8 mouse cellular contexts compared by ENCODE assay signal in the genomic region with DNA sequence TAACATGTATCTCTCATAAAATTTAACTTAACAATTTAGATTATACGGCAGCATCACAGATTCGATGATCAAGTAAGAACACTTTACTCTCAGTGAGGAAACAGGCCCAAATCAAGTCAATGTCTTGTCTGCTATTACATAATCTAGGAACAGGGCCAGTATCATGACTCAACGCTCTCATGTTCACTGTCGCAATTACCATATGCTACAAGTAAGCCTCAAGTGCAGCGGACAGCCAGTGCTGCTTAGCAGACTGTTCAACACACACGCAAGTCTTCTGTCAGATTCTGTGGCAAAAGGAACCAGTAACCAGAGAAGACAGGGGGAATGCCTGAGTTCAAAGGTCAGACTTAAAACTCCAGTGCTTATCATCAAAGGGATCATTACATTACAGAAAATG. TPM values are rescaled to one million over a fixed set of nuclear protein-coding genes. Genes with fewer than 3 reads are reported as not detected.
A peak's percentile ranks its signal among the peaks of the same experiment; 100 is the strongest.
DNase-seq lines count a peak whose midpoint lies in the region; ATAC-seq lines count a peak whose summit lies in the region.

No protein-coding gene starts in this region.

- WGBS in embryonic facial prominence, embryonic 11.5 days, result 57% methylated on average over 6 of the region's 6 CpGs
- 76% methylated on average over 6 of the region's 6 CpGs for WGBS in embryonic facial prominence, embryonic 10.5 days
- 39% methylated on average over 6 of the region's 6 CpGs for WGBS in stomach, embryonic 16.5 days

- H3K27ac ChIP-seq in embryonic facial prominence, embryonic 11.5 days (replicated peaks; ENCODE audit: low read depth, low read length), result no peak overlapping the region
- H3K27ac ChIP-seq in embryonic facial prominence, embryonic 10.5 days (replicated peaks), result no peak overlapping the region
- H3K27ac ChIP-seq in stomach, embryonic 16.5 days (ENCODE audit: low read length), result peak overlapping the region; percentile 67

- no peak overlapping the region for H3K4me2 ChIP-seq in embryonic facial prominence, embryonic 11.5 days (ENCODE audit: low read depth, low read length)
- H3K4me2 ChIP-seq in stomach, embryonic 16.5 days (ENCODE audit: low read depth, low read length), result no peak overlapping the region

- peaks cover 4% of the 10 kb centered on the region for H3K36me3 ChIP-seq in embryonic facial prominence, embryonic 11.5 days (replicated peaks; ENCODE audit: control insufficient read depth, insufficient read depth, low read depth, low read length)
- H3K36me3 ChIP-seq in embryonic facial prominence, embryonic 10.5 days (replicated peaks), result peaks cover 80% of the 10 kb centered on the region
- peaks cover 17% of the 10 kb centered on the region for H3K36me3 ChIP-seq in stomach, embryonic 16.5 days (ENCODE audit: control insufficient read depth, insufficient read depth, low read length)

- peak; percentile 54; the same call in 1 of the 2 replicates for ATAC-seq in embryonic facial prominence, embryonic 11.5 days (replicated peaks; ENCODE audit: insufficient number of reproducible peaks, low FRiP score, low TSS enrichment, low read depth)
- ATAC-seq in stomach, embryonic 16.5 days (ENCODE audit: insufficient read depth, low FRiP score), result peak; percentile 76; the same call in 1 of the 2 replicates

- intact Hi-C loops in left cerebral cortex, postnatal 14 days (cut with DNase I), result no loop called here

- no peaks in the 10 kb centered on the region for H3K27me3 ChIP-seq in embryonic facial prominence, embryonic 11.5 days (ENCODE audit: control insufficient read depth, insufficient read depth, low read length)
- no peaks in the 10 kb centered on the region for H3K27me3 ChIP-seq in embryonic facial prominence, embryonic 10.5 days (replicated peaks; ENCODE audit: low read depth, poor library complexity, severe bottlenecking)
- no peaks in the 10 kb centered on the region for H3K27me3 ChIP-seq in stomach, embryonic 16.5 days (ENCODE audit: control insufficient read depth, insufficient read depth, low read length)

- no peak for DNase-seq in embryonic facial prominence, embryonic 11.5 days (ENCODE audit: low spot score)
- DNase-seq in embryonic facial prominence, embryonic 10.5 days (ENCODE audit: low spot score), result no peak
- DNase-seq in ovary, adult 18-20 months (ENCODE audit: low spot score), result peak; percentile 28
- DNase-seq in ovary, postnatal 36 days (ENCODE audit: low spot score), result no peak
- DNase-seq in frontal cortex, postnatal 36 days (ENCODE audit: low spot score in 2 of 2), result peak; percentile 62 to 79
- peak; percentile 58 to 81 for DNase-seq in left cerebral cortex, postnatal 14 days (ENCODE audit: low spot score in 2 of 2)
- no peak for DNase-seq in urinary bladder, adult 2 months (ENCODE audit: low spot score)

- H3K9ac ChIP-seq in embryonic facial prominence, embryonic 11.5 days (replicated peaks; ENCODE audit: low read length), result no peak overlapping the region
- H3K9ac ChIP-seq in stomach, embryonic 16.5 days (ENCODE audit: low read length), result no peak overlapping the region

- no peaks in the 10 kb centered on the region for H3K4me1 ChIP-seq in embryonic facial prominence, embryonic 11.5 days (ENCODE audit: control insufficient read depth, insufficient read depth, low read length)
- peaks cover 20% of the 10 kb centered on the region for H3K4me1 ChIP-seq in embryonic facial prominence, embryonic 10.5 days
- peaks cover 13% of the 10 kb centered on the region for H3K4me1 ChIP-seq in stomach, embryonic 16.5 days (ENCODE audit: control insufficient read depth, insufficient read depth, low read length)

- H3K9me3 ChIP-seq in embryonic facial prominence, embryonic 11.5 days (replicated peaks; ENCODE audit: control insufficient read depth, low read length), result no peaks in the 10 kb centered on the region
- no peaks in the 10 kb centered on the region for H3K9me3 ChIP-seq in embryonic facial prominence, embryonic 10.5 days
- no peaks in the 10 kb centered on the region for H3K9me3 ChIP-seq in stomach, embryonic 16.5 days (replicated peaks; ENCODE audit: control insufficient read depth, low read length)

- H3K4me3 ChIP-seq in embryonic facial prominence, embryonic 11.5 days (ENCODE audit: low read depth, low read length), result no peak overlapping the region
- no peak overlapping the region for H3K4me3 ChIP-seq in embryonic facial prominence, embryonic 10.5 days
- H3K4me3 ChIP-seq in stomach, embryonic 16.5 days (replicated peaks; ENCODE audit: low read length), result no peak overlapping the region

RNA-seq across cellular contexts. Expression of a gene that starts 20.1 kb away (rescaled TPM):
- polyA plus RNA-seq in embryonic facial prominence, embryonic 11.5 days (2014; fragmentation: Nextera tagmentation; extraction: Ambion mirVana), result 133 and 142 TPM in 2 replicates
- polyA plus RNA-seq in embryonic facial prominence, embryonic 10.5 days (2016; fragmentation: Nextera tagmentation; extraction: Ambion mirVana), result 88.5 and 90.7 TPM in 2 replicates
- total RNA-seq in left cerebral cortex, postnatal 14 days (2021), result 10 to 100 TPM; 21.9 to 25.6 TPM
- 125 and 128 TPM in 2 replicates for polyA plus RNA-seq in stomach, embryonic 16.5 days (2015; fragmentation: Nextera tagmentation; extraction: Ambion mirVana)
- 86.6 and 99.4 TPM in 2 replicates for polyA plus RNA-seq in urinary bladder, adult 2 months (2012; rRNA removed)

RNA-seq across cellular contexts. Expression of a gene that starts 45.4 kb away (rescaled TPM):
- polyA plus RNA-seq in embryonic facial prominence, embryonic 11.5 days (2014; fragmentation: Nextera tagmentation; extraction: Ambion mirVana), result 47.8 and 48.4 TPM in 2 replicates
- polyA plus RNA-seq in embryonic facial prominence, embryonic 10.5 days (2016; fragmentation: Nextera tagmentation; extraction: Ambion mirVana), result 58.5 and 61.3 TPM in 2 replicates
- 10 to 100 TPM; 43.4 to 47.2 TPM for total RNA-seq in left cerebral cortex, postnatal 14 days (2021)
- polyA plus RNA-seq in stomach, embryonic 16.5 days (2015; fragmentation: Nextera tagmentation; extraction: Ambion mirVana), result 87.0 and 103 TPM in 2 replicates
- 59.0 and 64.8 TPM in 2 replicates for polyA plus RNA-seq in urinary bladder, adult 2 months (2012; rRNA removed)

Comparison
In these comparisons a context has a peak if more than half of its experiments do, and no peak if none do; other contexts are left out.
1. DNase-seq: peak in ovary, adult 18-20 months (single experiment), frontal cortex, postnatal 36 days (2 of 2) and left cerebral cortex, postnatal 14 days (2 of 2); none in embryonic facial prominence, embryonic 11.5 days (single experiment), embryonic facial prominence, embryonic 10.5 days (single experiment), ovary, postnatal 36 days (single experiment) and urinary bladder, adult 2 months (single experiment).